Mouse (Mus musculus) limb, embryonic 15.5 days (tissue): Measurements from ENCODE around the gene I830077J02Rik. TPM values are rescaled to one million over a fixed set of nuclear protein-coding genes. Genes with fewer than 3 reads are reported as not detected.

Experiments used
- ATAC-seq: fragments of 200-750 bp; cut with Nextera tagmentation; 2 replicates; pipeline ENCODE4 v1.8.0; 2017; ENCODE audit warnings: low read depth, moderate TSS enrichment; ENCODE audit not compliant: insufficient number of reproducible peaks, low FRiP score, low TSS enrichment
- H3K27ac ChIP-seq: fragments of 300-500 bp; sonication (generic); 2 replicates; pipeline ENCODE4 v1.5.1; 2015; ENCODE audit warnings: moderate library complexity, mild to moderate bottlenecking, inconsistent platforms
- H3K27me3 ChIP-seq: fragments of 300-500 bp; sonication (generic); 2 replicates; pipeline ENCODE4 v1.6.1; 2015; ENCODE audit warnings: inconsistent platforms
- H3K36me3 ChIP-seq: fragments of 300-500 bp; sonication (generic); 2 replicates; pipeline ENCODE4 v1.6.1; 2015; ENCODE audit warnings: inconsistent platforms
- H3K4me1 ChIP-seq: fragments of 300-500 bp; sonication (generic); 2 replicates; pipeline ENCODE4 v1.6.1; 2015; ENCODE audit warnings: inconsistent platforms
- H3K4me2 ChIP-seq: fragments of 300-500 bp; sonication (generic); 2 replicates; pipeline ENCODE4 v1.6.1; 2015; ENCODE audit warnings: mild to moderate bottlenecking, inconsistent platforms
- H3K4me3 ChIP-seq: fragments of 300-500 bp; sonication (generic); 2 replicates; pipeline ENCODE4 v1.5.1; 2015; ENCODE audit warnings: mild to moderate bottlenecking, inconsistent platforms
- H3K9ac ChIP-seq: fragments of 300-500 bp; sonication (generic); 2 replicates; pipeline ENCODE4 v1.6.1; 2015; ENCODE audit warnings: inconsistent platforms
- H3K9me3 ChIP-seq: fragments of 300-500 bp; sonication (generic); 2 replicates; pipeline ENCODE4 v1.6.1; 2016; ENCODE audit warnings: inconsistent platforms
- WGBS: fragments of 180-500 bp; shearing (Covaris S2); methylation state at CpG from one replicate; pipeline ENCODE4 v1.1.7; 2015; 5-methylcytosine and 5-hydroxymethylcytosine counted together
- polyA plus RNA-seq: library from polyadenylated mRNA; unstranded; fragments of >200 nt; fragmentation: Nextera tagmentation; extraction: Ambion mirVana; gene quantifications from 2 replicates; pipeline ENCODE4 v1.2.1, GENCODE M21; 2015

The I830077J02Rik gene
- polyA plus RNA-seq, 1 experiment from 2014 or later: 0.32 TPM

GRCm38 (mm10) chr3:105888961-105889360 lies 43.5 kb downstream of the I830077J02Rik start:
- H3K4me2 ChIP-seq: no peak overlapping the region
- H3K9me3 ChIP-seq: no peaks in the 10 kb centered on the region
- no peak overlapping the region for H3K27ac ChIP-seq
- H3K4me1 ChIP-seq: peaks cover 16% of the 10 kb centered on the region
- no peaks in the 10 kb centered on the region for H3K36me3 ChIP-seq
- no peak for ATAC-seq
- H3K4me3 ChIP-seq: no peak overlapping the region
- WGBS: 76% methylated on average over 3 of the region's 3 CpGs
- H3K9ac ChIP-seq: no peak overlapping the region
- no peaks in the 10 kb centered on the region for H3K27me3 ChIP-seq

- no peak overlapping the region for H3K9ac ChIP-seq
- H3K36me3 ChIP-seq: no peaks in the 10 kb centered on the region
- no peak for ATAC-seq
- no peak overlapping the region for H3K4me2 ChIP-seq
- no peak overlapping the region for H3K27ac ChIP-seq
- no peaks in the 10 kb centered on the region for H3K9me3 ChIP-seq
- 91% methylated on average over 2 of the region's 2 CpGs for WGBS
- no peak overlapping the region for H3K4me3 ChIP-seq
- H3K4me1 ChIP-seq: no peaks in the 10 kb centered on the region
- no peaks in the 10 kb centered on the region for H3K27me3 ChIP-seq
Observed at GRCm38 (mm10) chr3:105883111-105883510, 49.4 kb downstream of the I830077J02Rik start.

- no peaks in the 10 kb centered on the region for H3K9me3 ChIP-seq
- no peak overlapping the region for H3K4me2 ChIP-seq
- no peak overlapping the region for H3K9ac ChIP-seq
- H3K4me3 ChIP-seq: no peak overlapping the region
- no peaks in the 10 kb centered on the region for H3K36me3 ChIP-seq
- no peak overlapping the region for H3K27ac ChIP-seq
- no peaks in the 10 kb centered on the region for H3K27me3 ChIP-seq
- WGBS: 85% methylated on average over 7 of the region's 7 CpGs
- no peak for ATAC-seq
- no peaks in the 10 kb centered on the region for H3K4me1 ChIP-seq
Observed at GRCm38 (mm10) chr3:105882105-105882504, 50.4 kb downstream of the I830077J02Rik start.

- H3K4me3 ChIP-seq: no peak overlapping the region
- no peak overlapping the region for H3K9ac ChIP-seq
- no peak for ATAC-seq
- H3K4me2 ChIP-seq: no peak overlapping the region
- no peaks in the 10 kb centered on the region for H3K36me3 ChIP-seq
- no peaks in the 10 kb centered on the region for H3K9me3 ChIP-seq
- no peaks in the 10 kb centered on the region for H3K4me1 ChIP-seq
- no peak overlapping the region for H3K27ac ChIP-seq
- 54% methylated on average over 3 of the region's 3 CpGs for WGBS
- no peaks in the 10 kb centered on the region for H3K27me3 ChIP-seq
Observed at GRCm38 (mm10) chr3:105880419-105880818, 52.0 kb downstream of the I830077J02Rik start.

- Histone ChIP-seq H3K27me3 (no peaks in the 10 kb centered on the region), H3K27ac (no peak overlapping the region), H3K36me3 (no peaks in the 10 kb centered on the region), H3K9ac (no peak overlapping the region), H3K4me3 (no peak overlapping the region), H3K4me1 (no peaks in the 10 kb centered on the region), H3K4me2 (no peak overlapping the region), H3K9me3 (no peaks in the 10 kb centered on the region)
- ATAC-seq: no peak
- 86% methylated on average over 8 of the region's 8 CpGs for WGBS
Observed at GRCm38 (mm10) chr3:105878751-105879150, 53.7 kb downstream of the I830077J02Rik start.

GRCm38 (mm10) chr3:105877919-105878318 lies 54.5 kb downstream of the I830077J02Rik start:
- Histone ChIP-seq H3K4me2 (no peak overlapping the region), H3K27me3 (no peaks in the 10 kb centered on the region), H3K9ac (no peak overlapping the region), H3K36me3 (no peaks in the 10 kb centered on the region), H3K9me3 (no peaks in the 10 kb centered on the region), H3K4me3 (no peak overlapping the region), H3K27ac (no peak overlapping the region), H3K4me1 (no peaks in the 10 kb centered on the region)
- WGBS: 67% methylated on average over 2 of the region's 2 CpGs
- ATAC-seq: no peak

- no peak overlapping the region for H3K27ac ChIP-seq
- ATAC-seq: no peak
- H3K4me3 ChIP-seq: no peak overlapping the region
- no peaks in the 10 kb centered on the region for H3K27me3 ChIP-seq
- no peak overlapping the region for H3K4me2 ChIP-seq
- H3K36me3 ChIP-seq: no peaks in the 10 kb centered on the region
- H3K9ac ChIP-seq: no peak overlapping the region
- H3K4me1 ChIP-seq: 0 out of 2 replicates have a peak, but pooled peaks cover 3% of the 10 kb centered on the region
- WGBS: 89% methylated on average over 6 of the region's 6 CpGs
- H3K9me3 ChIP-seq: no peaks in the 10 kb centered on the region
Observed at GRCm38 (mm10) chr3:105877252-105877803, 55.1 kb downstream of the I830077J02Rik start.

- 68% methylated on average over 5 of the region's 5 CpGs for WGBS
Observed at GRCm38 (mm10) chr3:105876022-105876421, 56.4 kb downstream of the I830077J02Rik start.

More at GRCm38 (mm10) chr3:105876022-105876421, 56.4 kb downstream of the I830077J02Rik start:
- Histone ChIP-seq H3K4me3 (no peak overlapping the region), H3K36me3 (no peaks in the 10 kb centered on the region), H3K9me3 (no peaks in the 10 kb centered on the region), H3K27me3 (no peaks in the 10 kb centered on the region), H3K4me1 (0 out of 2 replicates have a peak, but pooled peaks cover 6% of the 10 kb centered on the region), H3K27ac (no peak overlapping the region), H3K9ac (no peak overlapping the region), H3K4me2 (no peak overlapping the region)
- ATAC-seq: no peak

Other genes starting within 250 kb of the I830077J02Rik start
- 29.8 and 31.4 TPM in 2 replicates for gene Ddx20, start 245.1 kb downstream of the I830077J02Rik start, polyA plus RNA-seq
- 3.3 and 5.6 TPM in 2 replicates for gene Inka2, start 228.1 kb downstream of the I830077J02Rik start, polyA plus RNA-seq
- 100 and 106 TPM in 2 replicates for gene Rap1a, start 131.3 kb downstream of the I830077J02Rik start, polyA plus RNA-seq
- gene Adora3, start 61.8 kb downstream of the I830077J02Rik start, polyA plus RNA-seq: 4.5 and 4.6 TPM in 2 replicates
- gene Tmigd3, start 61.8 kb downstream of the I830077J02Rik start, polyA plus RNA-seq: 0.31 and 0.35 TPM in 2 replicates
- gene Wdr77, start 26.7 kb upstream of the I830077J02Rik start, polyA plus RNA-seq: 104 and 105 TPM in 2 replicates
- 391 and 421 TPM in 2 replicates for gene Atp5f1, start 27.4 kb upstream of the I830077J02Rik start, polyA plus RNA-seq
- gene Ovgp1, start 41.0 kb upstream of the I830077J02Rik start, polyA plus RNA-seq: 0.96 and 1.3 TPM in 2 replicates
- gene Pifo, start 82.0 kb upstream of the I830077J02Rik start, polyA plus RNA-seq: not detected in 2 replicates
- gene Chil5, start 100.2 kb upstream of the I830077J02Rik start, polyA plus RNA-seq: 0.21 and 0.23 TPM in 2 replicates
- not detected in 2 replicates for gene Chia1, start 180.6 kb upstream of the I830077J02Rik start, polyA plus RNA-seq
- gene Chil3, start 234.9 kb upstream of the I830077J02Rik start, polyA plus RNA-seq: 0.15 and 0.72 TPM in 2 replicates